Mouse (Mus musculus): Measurements from ENCODE around the gene Musk.
"Not testable (repeated sequence)": the region's sequence is repeated elsewhere in the genome, so short reads cannot be mapped to it uniquely, and the experiment has no call there.

The Musk gene

GRCm38 (mm10) chr4:58285687-58286086 lies at the start of gene Musk:
Gene Musk, plus strand, starts transcription at chr4:58285960.
- no peak for DNase-seq (ENCODE audit: low spot score)

- no peak for DNase-seq (ENCODE audit: low spot score)
Observed at GRCm38 (mm10) chr4:58240416-58240815, 45.3 kb upstream of the Musk start.

GRCm38 (mm10) chr4:58245544-58245943 lies 40.2 kb upstream of the Musk start:
- no peak for DNase-seq (ENCODE audit: low spot score)

GRCm38 (mm10) chr4:58252381-58252780 lies 33.4 kb upstream of the Musk start:
- DNase-seq (ENCODE audit: low spot score) = no peak

GRCm38 (mm10) chr4:58253410-58253809 lies 32.4 kb upstream of the Musk start:
- no peak for DNase-seq (ENCODE audit: low spot score)

GRCm38 (mm10) chr4:58260767-58261166 lies 25.0 kb upstream of the Musk start:
- DNase-seq (ENCODE audit: low spot score) = not testable (repeated sequence)

- DNase-seq (ENCODE audit: low spot score) = no peak
Observed at GRCm38 (mm10) chr4:58266294-58266693, 19.5 kb upstream of the Musk start.

GRCm38 (mm10) chr4:58268897-58269542 lies 16.7 kb upstream of the Musk start:
- DNase-seq (ENCODE audit: low spot score) = no peak

GRCm38 (mm10) chr4:58269961-58270360 lies 15.8 kb upstream of the Musk start:
- DNase-seq (ENCODE audit: low spot score) = no peak

GRCm38 (mm10) chr4:58270956-58271355 lies 14.8 kb upstream of the Musk start:
- no peak for DNase-seq (ENCODE audit: low spot score)

GRCm38 (mm10) chr4:58271504-58272162 lies 14.1 kb upstream of the Musk start:
- DNase-seq (ENCODE audit: low spot score) = no peak

GRCm38 (mm10) chr4:58275261-58275895 lies 10.4 kb upstream of the Musk start:
- DNase-seq (ENCODE audit: low spot score) = no peak

GRCm38 (mm10) chr4:58278368-58278767 lies 7.4 kb upstream of the Musk start:
- no peak for DNase-seq (ENCODE audit: low spot score)

- no peak for DNase-seq (ENCODE audit: low spot score)
Observed at GRCm38 (mm10) chr4:58280121-58280520, 5.6 kb upstream of the Musk start.

GRCm38 (mm10) chr4:58286368-58287090 lies 769 bp downstream of the Musk start:
- DNase-seq (ENCODE audit: low spot score) = no peak

- no peak for DNase-seq (ENCODE audit: low spot score)
Observed at GRCm38 (mm10) chr4:58288753-58289152, 3.0 kb downstream of the Musk start.

GRCm38 (mm10) chr4:58291828-58292227 lies 6.1 kb downstream of the Musk start:
- no peak for DNase-seq (ENCODE audit: low spot score)

- no peak for DNase-seq (ENCODE audit: low spot score)
Observed at GRCm38 (mm10) chr4:58293099-58293498, 7.3 kb downstream of the Musk start.

GRCm38 (mm10) chr4:58303862-58304261 lies 18.1 kb downstream of the Musk start:
- DNase-seq (ENCODE audit: low spot score) = no peak

GRCm38 (mm10) chr4:58304564-58304963 lies 18.8 kb downstream of the Musk start:
- DNase-seq (ENCODE audit: low spot score) = no peak

- no peak for DNase-seq (ENCODE audit: low spot score)
Observed at GRCm38 (mm10) chr4:58307421-58307820, 21.7 kb downstream of the Musk start.

GRCm38 (mm10) chr4:58313344-58313743 lies 27.6 kb downstream of the Musk start:
- DNase-seq (ENCODE audit: low spot score) = no peak
